Mouse (Mus musculus) layer of hippocampus, adult 8-10 months (tissue): Measurements from ENCODE around the gene Fxyd3. TPM values are rescaled to one million over a fixed set of nuclear protein-coding genes. Genes with fewer than 3 reads are reported as not detected.

Experiments used
- DNase-seq, 2 experiments: peaks; one replicate each; pipeline ENCODE4 v3.0.0; 2022; ENCODE audit warnings: low spot score in 2 of 2
- total RNA-seq, 4 experiments: library from RNA; stranded (reverse); gene quantifications; 2 replicates each; pipeline ENCODE4 v1.2.4; 2022

The Fxyd3 gene
- total RNA-seq, 4 experiments from 2014 or later, result 1.4 to 2.3 (median 1.6) TPM; not detected in 1

DNA sequence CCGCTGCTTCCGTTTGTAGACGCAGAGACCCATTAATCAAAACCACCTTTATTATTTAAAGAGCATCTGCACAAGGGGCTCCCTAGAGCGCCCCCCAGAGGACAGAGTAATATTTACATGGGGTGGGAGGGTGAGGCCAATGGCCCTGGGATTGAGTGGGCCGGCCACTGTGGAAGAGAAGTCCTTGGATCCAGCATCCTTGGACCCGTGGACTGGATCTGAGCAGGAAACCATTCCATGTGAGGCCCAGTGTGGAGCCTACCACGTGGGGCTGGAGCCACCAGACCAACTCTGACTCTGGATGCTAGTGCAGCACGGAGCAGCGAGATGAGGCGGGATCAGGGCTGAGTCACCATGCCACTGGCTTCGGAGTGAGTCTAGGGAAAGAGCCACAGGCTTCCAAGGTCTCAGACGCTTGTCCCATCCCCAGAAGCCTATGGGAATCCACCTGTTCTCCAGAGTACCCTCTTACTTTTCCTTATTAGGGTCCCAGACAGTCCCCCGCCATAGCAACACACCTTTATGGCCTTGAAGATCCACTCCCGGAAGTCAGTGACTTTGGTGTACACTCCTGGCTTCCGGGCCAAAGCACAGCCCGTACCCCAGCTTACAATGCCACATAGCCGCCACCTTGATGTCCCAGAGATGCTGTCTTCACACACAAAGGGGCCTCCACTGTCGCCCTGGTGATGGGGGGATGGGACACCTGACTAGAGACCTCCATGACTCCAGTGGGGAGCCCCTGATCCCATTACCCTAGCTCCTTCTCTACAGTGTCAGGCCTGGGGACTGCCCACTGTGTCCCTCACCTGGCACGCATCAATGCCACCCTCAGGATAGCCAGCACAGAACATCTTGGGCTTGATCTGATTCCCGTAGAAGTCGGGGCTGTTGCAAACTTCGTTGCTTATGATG, 22.4 kb upstream of the Fxyd3 start:
- DNase-seq, result no peak

DNA sequence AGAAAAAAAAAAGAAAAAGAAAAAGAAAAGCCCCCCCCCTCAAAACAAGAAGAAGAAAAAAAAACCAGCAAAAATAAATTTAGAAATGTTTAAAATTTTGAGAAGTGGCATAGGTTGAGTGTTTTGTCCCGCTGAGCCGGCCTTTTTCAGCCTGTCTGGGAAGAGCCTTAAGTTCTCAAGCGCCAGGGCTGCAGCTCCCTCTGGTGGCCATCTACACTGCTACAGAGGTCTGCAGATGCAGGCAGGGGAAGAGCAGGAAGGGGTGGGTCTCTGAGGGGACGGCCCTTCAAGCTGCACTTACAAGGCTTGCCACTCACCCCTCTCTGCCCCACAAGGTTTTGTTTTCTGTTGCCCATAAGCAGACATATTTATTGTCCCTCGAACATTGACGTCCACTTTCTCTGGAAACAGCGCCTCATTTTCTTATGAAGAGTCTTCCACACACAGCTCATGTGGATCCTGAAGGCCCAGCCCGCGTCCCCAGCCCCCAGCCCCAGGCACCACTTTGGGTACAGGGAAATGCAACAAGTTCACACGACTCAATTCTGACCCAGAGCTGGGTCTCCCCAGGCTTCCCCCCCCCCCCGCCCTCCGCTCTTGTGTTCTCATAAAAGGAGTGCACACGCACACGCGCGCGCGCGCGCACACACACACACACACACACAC, 21.2 kb upstream of the Fxyd3 start:
- peak; percentile 84 to 92 for DNase-seq

DNA sequence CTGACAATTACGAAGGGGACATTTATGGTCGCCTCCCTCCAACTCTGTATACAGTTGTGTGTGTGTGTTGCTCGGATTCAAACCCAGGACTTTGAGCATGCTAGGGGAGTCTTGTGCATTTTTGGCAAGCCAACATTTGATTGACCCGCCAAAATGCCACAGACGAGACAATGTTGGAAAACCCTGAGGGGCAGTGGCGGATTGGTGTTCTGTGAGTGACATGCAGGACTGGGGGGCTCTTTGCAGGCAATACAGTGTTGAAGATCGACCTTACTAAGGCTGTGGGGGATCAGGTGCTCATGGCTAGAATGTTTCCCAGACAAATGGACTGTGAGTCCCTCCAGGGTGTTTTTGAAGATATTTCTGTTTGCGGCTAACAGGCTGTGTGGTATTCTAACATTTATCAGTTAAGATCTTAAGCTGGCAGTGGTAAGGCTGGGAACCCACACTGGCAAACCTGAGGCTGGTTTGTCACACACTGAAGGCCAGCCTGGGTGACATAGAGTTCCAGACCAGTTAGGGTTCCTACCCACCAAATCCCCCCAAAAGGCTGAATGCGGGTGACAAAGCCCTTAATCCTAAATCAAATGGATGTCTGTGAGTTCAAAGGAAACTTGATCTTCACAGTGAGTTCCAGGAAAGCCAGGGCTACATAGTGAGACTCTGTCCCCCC, 20.5 kb upstream of the Fxyd3 start:
- no peak for DNase-seq

DNA sequence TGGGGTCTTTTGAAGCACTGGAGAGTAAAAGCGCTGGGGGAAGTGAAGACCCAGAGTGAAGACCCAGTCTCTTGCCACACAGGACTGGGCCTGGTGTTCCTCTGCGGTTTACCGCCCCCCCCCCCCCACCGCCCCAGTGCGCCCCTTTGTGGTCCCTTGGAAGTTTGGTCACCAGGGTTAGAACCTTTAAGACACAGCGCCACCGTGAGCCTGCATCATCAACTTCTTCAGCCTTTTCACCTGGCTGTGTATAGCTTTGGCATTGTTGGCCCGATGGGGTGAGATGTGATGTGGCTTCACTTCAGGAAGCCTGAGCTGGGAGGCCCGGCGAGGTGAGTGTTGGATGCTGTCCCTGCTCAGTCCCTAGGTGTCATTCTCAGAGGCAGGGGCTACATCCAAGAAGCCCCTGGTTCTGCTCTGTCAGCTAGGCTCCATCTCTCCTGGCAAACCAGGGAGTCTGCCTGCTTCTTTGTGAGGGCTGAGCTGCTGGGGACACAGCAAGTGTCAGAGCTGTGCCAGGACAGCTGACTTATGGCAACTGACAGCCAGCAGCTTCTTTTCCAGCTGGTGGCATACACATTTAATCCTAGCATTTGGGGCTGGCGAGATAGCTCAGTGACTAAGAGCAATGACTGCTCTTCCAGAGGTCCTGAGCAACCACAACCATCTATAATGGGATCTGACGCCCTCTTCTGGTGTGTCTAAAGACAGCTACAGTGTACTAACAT, 18.4 kb upstream of the Fxyd3 start:
- DNase-seq, result no peak

DNA sequence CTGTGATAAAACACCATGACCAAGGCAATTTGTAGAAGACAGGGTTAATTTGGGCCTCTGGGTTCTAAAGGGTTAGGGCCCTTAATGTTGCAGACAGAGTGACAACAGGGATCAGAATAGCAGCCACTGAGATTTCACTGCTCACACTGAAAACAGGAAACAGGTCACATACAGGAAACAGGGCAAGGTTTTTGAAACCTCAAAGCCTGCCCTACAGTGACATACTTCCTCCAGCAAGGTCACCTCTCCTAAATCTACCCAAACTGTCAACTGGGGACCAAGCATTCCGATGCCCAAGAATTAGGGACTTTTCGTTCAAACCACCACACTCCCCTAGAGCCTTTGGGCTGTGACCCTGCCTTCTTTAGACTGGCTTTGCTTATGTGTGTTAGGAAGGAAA, 13.2 kb upstream of the Fxyd3 start:
- DNase-seq, result no peak

DNA sequence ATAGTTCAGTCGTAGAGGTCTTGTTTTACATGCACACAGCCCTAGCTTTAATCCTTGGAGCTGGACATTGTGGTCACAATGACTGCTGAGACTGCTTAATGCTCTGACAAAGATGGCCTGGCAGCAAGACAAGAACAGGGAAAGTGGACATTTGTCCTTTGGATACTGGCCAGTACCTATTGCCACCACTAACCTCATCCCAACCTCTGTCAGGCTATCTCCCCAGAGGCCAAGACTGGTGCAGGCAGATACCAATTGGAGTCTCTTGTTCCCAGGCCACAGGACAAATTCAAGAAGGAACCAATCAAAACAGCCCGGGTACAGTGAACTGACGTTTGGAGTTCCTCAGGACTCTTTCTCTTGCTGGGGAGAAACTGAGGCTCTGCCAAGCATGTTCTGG, 11.7 kb upstream of the Fxyd3 start:
- DNase-seq, result no peak

DNA sequence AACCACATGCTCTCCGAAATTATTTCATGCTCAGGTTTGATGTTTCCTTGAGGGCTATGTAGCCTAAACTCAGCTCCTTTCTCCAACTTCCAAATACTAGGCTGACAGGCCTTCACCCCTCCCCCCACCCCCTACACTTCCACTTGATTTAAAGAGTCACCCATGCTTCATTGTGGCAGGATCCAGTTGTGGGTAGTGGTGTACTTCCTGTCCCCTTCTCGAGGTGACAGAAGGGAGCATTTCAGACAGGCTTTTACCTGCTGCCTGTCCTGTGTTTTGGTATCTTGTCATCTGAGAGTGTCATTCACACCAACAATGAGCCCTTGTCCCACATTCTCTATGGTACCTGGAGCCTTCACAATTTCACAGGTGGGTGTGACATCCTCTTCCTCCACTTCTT, 10.8 kb upstream of the Fxyd3 start:
- DNase-seq, result no peak

DNA sequence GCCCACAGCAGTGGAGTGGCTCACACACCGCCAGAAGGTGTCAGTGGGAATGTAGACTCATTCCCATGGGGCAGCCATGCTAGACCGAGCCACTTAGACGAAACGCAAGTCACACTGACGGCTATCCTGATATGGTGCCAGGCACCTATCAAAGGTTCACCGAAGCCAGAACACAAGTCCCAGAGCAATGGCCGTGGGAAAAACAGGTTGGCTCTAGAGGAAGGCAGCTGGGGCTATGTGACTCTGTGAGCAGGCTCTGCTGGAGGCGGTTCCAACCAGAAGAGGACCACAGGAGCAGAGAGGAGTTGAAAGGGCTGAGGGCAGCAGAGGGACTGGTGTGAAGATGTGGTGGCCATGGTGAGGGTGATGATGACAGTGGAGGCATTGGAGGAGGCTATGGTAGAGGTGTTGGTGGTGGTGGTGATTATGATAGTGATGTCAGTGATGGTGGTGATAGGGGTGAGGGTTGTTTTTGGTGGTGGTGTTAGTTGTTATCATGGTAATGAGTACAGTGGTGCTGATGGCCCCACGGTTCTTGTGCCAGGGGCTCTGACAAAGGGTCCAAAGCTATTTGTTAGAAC, 9.8 kb upstream of the Fxyd3 start:
- DNase-seq, result no peak

DNA sequence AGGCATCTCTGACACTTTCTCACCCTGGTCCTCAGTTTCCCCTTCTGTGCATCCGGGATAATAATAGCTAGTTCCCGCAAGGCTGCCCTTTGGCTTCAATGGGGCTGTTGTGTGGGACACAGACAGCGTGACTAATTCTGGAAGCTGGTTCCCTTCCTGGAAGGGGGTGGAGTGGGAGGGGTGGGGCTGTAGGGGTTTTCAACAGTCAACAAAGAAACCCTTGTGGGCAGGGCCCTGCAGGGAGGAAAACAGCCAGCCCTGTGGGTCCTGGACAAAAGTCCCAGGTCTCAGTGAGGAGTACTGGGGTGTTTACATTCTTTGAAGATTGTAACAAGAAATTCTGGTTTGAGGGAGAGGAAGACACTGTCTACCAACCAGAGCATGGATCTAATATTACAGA, 8.7 kb upstream of the Fxyd3 start:
- peak; percentile 49 to 59 for DNase-seq

DNA sequence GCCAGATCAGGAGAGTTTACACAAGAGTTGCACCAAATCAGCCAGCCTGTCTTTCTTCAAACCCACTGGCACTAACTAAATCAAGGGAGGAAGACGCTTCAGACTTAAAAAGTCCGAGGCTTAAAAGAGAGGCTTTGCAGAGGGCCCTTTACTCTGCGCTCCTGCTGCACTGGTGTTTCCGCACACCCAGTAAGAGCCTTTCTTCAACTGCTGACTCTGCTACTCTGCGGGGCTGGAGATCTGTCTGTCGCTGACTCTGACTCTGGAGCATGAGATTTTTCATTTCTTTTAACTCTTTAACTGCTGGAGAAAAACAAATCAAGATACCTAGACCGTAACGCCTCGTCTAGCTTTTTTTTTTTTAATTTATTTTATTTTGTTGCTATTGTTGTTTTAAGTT, 7.6 kb upstream of the Fxyd3 start:
- no peak for DNase-seq

DNA sequence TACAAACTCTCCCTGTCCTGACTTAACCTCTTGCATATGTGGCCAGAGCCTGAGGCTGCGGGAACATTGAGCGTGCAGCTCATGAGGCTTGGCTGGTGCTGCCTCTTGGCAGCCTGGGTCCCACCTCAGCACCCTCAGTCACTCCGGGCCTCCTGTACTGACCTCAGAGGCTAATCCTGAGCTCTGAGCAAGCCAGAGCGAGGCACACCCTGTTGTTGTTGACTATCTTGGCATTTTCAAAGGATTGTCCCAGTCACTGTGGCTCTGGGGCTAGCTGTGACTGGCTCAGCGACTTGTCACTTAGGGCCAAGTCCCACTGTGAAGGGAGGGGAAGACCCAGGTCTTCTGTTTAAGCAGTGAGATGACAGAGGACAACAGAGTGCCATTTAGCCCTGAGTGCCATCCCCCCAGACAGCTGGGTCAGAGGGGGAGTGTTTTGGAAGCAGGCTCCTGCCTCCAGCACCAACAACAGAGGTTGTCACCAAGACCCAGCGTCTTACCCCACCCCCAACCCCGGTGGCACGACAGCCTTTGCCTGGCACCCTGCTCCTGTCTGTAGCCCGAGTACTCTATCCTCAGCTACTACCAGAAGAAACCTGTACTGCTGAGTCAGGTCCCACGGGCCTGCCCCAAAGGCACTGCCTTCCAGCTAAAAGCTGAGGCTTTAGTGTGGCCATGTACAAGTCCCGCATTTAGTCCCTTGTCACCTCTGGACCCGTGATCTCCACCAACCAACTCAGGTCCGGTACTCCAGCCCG, 6.5 kb upstream of the Fxyd3 start:
- DNase-seq, result peak; percentile 63 to 73

DNA sequence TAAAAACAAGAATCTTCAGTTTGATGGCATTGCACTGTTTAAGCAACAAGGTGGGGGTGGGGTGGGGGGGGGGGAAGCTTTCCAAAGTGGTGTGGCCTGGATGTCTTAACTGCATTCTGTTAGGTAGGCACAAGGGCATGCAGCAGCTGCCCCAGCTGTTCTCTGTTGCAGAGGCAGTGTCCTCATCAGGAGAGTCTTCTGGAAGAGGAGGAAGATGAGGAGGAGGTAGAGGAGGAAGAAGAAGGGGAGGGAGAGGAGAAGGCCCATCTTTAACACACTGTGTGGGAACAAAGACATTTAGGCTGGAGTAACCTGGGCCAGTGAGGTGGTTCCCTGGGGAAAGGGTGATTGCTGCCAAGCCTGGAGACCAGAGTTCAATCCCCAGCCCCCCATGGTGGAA, 5.6 kb upstream of the Fxyd3 start:
- DNase-seq, result no peak

DNA sequence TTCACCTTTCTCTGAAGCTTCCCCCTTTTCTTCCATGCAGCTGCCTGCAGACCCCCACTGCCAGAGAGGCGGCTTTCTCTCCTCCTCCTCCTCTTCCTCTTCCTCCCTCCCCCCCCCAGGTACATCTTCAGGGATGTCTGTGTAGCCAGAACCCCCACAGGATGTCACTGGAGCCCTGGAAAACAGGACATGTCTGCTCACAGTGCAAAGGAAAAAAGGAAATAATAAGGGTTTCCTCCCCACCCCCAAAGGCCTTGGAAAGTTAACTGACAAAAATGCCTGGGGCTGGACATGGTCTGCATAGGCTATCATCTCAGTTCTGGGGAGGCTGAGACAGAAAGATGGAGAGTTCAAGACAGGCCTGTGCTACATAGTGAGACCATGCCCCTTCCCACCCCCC, 4.6 kb upstream of the Fxyd3 start:
- DNase-seq, result no peak

DNA sequence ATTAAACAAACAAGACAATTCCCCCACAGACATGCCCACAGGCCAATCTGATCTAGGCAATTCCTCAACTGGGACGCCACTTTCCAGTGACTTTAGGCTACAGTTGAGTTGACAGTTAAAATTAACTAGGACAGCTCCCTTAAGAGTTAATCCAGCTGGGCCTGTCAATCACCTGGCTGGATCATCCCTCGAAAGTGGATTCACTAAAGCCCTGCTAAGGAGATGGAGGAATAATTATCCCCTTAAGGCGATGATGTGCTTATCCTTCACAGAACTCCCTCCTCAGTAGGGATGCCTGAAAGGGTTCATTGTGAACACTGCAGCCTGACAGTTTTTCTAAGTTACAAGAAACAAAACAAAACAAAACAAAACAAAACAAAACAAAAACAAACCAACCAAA, 4.1 kb upstream of the Fxyd3 start:
- no peak for DNase-seq

DNA sequence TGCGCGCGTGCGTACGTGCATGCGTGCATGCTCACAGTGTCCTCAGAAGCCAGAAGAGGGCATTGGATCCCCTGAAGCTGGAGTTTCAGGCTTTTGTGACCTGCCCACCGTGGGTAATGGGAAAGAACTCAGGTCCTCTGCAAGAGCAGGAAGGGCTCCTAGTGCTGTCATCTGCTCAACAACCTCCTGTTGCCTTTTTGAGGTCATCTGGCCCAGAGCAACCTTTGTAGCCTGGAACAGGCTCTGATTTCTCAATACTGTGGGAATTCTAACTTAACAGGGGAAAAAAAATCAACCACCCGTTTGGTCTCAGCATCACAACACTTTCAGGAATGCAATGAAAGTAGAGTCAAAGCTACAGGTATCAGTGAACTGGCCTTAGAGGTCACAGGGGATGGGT, 3.2 kb upstream of the Fxyd3 start:
- DNase-seq, result no peak

DNA sequence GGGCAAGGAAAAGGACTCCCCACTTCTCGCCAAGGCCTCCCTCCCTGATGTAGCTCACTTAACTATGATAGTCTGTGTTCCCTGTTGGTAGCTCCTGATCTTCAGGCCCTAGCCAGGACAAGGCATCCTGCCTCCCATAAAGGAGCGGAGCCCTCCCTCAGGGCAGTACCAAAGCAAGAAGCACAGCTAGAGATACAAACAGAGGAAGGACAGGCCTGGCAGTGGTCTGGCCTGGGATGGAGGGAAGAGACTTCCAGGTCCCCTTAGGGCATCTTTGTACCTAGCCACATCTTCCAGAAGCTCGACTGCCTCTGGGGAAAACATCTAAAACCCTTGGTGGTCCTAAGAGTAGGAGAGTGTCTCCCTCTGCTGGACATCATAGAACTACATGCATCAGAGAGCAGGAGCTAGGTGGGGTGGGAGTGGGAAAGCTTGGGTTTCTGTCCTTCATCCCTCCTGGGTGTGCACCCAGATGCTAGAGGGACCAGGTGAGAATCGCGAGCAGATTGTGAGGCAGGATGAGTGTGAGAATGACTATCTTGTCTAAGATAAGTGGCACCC, 1.5 kb upstream of the Fxyd3 start:
- peak in 1 of 2 experiments; percentile 60 for DNase-seq

DNA sequence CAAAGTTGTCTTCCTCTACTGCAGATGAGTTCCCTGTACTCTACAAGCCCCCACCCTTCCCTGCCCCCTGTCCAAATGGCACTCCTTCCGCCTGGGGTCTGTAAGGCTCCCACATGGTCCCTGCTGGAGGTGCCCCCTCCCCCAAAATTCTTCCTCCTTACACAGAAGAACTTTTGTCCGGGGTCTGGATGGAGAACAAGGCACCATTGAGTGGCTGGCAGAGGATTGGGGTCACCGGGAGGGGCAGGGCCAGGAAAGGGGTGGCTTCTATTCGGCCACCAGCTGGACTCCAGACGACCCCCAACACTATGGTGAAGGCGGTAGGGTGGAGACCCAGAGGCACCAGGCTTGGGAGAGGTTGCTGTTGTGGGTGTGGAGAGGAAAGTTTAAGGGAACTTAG, 966 bp upstream of the Fxyd3 start:
- DNase-seq, result peak; percentile 56 to 77

DNA sequence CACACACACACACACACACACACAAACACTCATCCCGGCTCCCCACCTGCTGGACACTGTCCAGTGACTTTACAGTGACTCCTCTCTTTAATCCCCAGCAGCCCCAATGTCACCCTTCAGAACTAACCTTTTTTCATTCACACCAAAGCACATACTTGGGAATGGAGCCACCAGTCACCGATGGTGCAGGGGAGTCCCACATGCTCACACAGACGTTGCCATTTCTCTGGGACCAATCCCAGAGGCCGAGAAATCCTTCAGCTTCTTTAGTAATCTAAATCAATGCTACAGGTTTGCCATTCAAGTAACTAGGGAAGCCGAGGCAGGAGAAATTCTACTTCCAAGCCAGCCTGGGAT, 1.8 kb downstream of the Fxyd3 start:
- DNase-seq, result peak in 1 of 2 experiments; percentile 66

DNA sequence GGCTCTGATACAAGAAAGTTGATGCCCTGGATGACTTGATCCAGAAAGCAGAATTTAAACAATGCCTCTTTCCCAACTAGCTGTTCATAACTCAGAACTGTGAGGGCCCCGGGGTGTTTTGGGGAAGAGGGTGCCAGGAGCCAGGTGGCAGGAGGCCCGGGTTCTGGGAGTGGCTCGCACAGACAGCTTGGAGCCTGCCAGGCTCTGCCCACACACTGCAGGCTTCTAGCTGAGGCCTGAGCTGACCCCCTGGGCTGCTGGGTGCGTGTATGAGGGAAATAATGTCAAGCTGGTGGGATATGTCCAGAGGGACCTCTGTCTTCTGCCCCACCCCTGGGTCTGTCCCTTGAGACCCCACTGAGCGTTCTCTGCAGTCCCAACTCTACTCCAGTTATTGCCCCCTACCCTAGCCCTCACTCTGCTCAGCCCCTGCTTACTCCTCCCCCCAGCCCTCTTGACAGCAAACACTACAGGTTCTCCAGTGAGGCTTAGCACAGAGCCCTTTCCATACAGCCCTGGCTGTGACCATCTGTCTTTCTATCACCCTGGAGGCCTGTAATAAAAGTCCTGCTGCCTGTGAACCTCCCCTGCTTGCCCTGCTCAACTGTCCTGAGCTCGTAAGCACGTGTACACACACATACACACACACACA, 2.3 kb downstream of the Fxyd3 start:
- no peak for DNase-seq

DNA sequence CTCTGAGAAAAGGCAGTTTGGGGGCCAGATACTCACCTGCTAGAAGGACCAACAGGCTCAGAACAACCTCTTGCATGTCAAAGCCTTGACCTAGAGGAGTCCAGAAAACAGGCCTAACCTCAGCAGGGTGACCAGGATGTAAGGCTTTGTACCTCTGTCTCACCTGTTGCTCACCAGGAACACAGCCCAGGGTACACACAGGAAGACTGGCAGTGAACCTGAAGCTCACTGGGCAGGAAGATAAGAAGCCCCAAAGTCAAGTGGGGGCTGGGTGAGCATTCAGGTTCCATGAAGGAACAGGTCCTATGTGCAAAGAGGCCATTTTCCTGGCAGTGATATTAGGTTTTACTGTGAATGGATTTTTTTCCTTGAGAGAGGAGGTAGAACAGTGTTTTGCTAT, 3.0 kb downstream of the Fxyd3 start:
- DNase-seq, result no peak
